Mouse (Mus musculus): ENCODE results near the gene Klhl5.
"Not testable (repeated sequence)": the region's sequence is repeated elsewhere in the genome, so short reads cannot be mapped to it uniquely, and the experiment has no call there.

The Klhl5 gene

GRCm38 (mm10) chr5:65096805-65097204 is 10.5 kb upstream of the Klhl5 start:
- CTCF ChIA-PET = no interaction called here

DNA sequence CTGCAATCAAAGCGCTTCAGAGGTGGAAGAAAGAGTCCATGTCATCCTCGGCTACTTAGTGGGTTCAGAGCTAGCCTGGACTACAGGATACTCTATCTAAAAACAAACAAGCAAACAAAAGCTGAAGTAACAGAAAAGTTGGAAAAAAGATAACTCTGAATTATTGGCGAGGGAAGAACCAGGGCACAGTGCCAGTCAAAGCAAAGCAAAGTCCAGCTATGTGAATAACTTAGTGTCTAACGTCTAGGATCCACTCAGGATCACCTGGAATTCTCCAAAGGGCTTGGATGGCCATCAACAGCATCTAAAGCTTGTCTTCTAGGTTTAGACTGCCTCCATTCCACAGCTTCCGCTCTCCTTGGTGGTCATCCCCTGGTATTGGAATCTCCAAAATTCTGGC is 9.9 kb upstream of the Klhl5 start:
- CTCF ChIA-PET = no interaction called here

GRCm38 (mm10) chr5:65100002-65100401 is 7.3 kb upstream of the Klhl5 start:
- CTCF ChIA-PET = interaction anchor here (0.6 kb wide), 1 partner anchor 233 kb away, joined by 5 read pairs; no protein-coding TSS in a partner anchor

- CTCF ChIA-PET = no interaction called here
Measured at GRCm38 (mm10) chr5:65101209-65101608, 6.1 kb upstream of the Klhl5 start.

DNA sequence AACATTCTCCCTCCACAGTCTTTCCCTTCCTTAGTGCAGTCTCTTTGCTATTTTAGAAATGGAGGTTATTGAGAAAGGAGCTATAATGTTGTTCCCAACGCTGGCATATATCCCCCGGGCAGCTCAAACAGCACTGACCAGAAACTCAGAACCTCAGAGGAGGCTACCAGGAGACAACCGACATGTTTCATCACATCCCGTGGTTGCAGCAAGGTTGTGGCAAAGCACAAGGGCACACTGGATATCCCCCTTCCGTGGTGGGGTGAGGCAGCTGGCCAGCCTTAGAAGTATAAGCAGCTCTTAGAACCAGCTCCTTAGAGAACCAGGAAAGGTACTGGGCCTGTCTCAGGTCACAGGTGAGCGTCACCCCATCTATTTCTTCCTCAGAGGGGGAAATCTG is 5.7 kb upstream of the Klhl5 start:
- CTCF ChIA-PET = interaction anchor here (0.5 kb wide), 1 partner anchor 218 kb away, joined by 4 read pairs; no protein-coding TSS in a partner anchor

- CTCF ChIA-PET = interaction anchor here (0.5 kb wide), 1 partner anchor 218 kb away, joined by 4 read pairs; no protein-coding TSS in a partner anchor
Measured at GRCm38 (mm10) chr5:65102026-65102640, 5.2 kb upstream of the Klhl5 start.

- CTCF ChIA-PET = interaction anchor here (0.7 kb wide), 1 partner anchor 11 kb away, joined by 15 read pairs; no protein-coding TSS in a partner anchor
Measured at GRCm38 (mm10) chr5:65102641-65103042, 4.7 kb upstream of the Klhl5 start.

DNA sequence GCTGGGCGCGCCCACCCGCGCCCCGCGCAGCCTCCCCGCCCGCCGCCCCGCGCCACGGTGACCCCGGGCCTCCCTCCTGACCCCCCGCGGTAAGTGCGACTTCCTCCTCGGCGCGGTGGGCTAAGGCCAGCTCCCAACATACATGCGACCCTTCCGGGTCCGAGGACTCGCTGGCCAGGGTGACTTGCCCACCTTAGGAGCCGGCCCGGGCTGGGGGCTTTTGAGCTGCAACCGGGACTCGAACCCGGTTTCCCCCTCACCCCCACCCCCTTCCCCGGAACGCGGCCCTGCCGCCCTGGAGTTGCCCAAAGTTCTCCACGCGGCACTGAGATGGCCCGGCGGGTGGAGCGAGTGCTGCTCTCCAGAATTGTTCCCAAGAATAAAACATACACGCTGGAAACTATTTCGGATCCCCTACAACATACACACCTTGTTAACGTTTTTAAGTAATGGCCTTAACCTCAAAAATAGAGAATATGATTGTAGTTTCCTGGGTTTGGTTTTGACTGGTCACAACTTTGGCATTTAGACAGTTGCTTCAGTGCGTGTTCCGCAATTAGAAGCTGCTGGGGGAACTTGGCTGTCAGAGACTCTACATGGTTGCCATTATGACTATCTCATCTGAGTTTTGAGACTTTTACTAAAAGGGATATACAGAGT is 564 bp downstream of the Klhl5 start:
- CTCF ChIA-PET = interaction anchor here (0.5 kb wide), 1 partner anchor 472 kb away, joined by 3 read pairs; no protein-coding TSS in a partner anchor

DNA sequence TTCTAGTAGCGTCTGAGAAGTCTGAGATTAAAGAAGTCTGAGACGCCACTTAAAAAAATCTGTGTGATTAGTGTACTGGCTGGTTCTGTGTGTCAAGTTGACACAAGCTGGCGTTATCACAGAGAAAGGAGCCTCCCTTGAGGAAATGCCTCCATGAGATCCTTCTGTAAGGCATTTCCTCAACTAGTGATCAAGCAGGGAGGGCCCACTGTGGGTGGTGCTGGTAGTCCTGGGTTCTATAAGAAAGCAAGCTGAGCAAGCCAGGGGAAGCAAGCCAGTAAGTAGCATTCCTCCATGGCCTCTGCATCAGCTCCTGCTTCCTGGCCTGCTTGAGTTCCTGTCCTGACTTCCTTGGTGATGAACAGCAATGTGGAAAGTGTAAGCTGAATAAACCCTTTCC is 4.9 kb downstream of the Klhl5 start:
- CTCF ChIA-PET = not testable (repeated sequence)

DNA sequence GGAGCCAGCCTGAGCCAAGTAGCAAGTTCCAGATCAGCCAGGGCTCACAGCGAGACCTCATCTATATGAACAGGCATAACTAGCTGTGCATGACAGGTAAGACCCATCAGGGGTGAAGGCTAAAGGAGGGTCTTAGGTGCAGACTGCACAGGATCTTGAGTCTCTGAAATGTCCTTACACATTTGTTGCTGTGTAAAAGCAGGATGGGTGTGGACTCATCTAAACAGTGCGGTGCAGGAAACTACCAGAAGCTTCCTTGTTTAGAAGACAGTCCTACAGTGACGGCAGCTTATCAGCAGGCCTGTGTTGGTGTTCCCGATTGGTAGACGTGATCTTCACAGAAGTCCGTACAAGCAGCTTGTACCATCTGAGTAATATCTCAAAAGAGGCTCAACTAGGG is 6.0 kb downstream of the Klhl5 start:
- CTCF ChIA-PET = interaction anchor here (0.5 kb wide), 1 partner anchor 242 kb away, joined by 3 read pairs; no protein-coding TSS in a partner anchor

- CTCF ChIA-PET = no interaction called here
Measured at GRCm38 (mm10) chr5:65116789-65117188, 9.4 kb downstream of the Klhl5 start.

GRCm38 (mm10) chr5:65119495-65119894 is 12.2 kb downstream of the Klhl5 start:
- CTCF ChIA-PET = no interaction called here

GRCm38 (mm10) chr5:65119918-65120317 is 12.6 kb downstream of the Klhl5 start:
- CTCF ChIA-PET = no interaction called here

DNA sequence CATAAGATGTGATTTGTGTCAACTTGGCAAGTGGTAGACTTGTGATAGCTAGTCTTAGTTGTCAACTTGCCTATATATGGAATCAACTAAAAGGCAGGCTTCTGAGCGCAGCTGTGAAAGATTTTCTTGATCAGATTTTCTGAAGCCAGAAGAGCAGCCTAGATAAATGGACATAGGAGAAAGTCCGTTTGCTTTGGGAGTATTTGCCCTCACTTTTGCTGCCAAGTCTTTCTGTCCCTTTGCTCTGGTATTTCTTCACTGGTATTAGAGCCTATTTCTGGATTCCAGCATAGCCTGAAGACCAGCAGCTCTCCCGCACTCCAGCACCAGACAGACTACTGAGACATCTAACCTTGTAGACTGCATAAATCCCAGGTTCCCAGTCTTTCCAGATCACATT is 15.3 kb downstream of the Klhl5 start:
- CTCF ChIA-PET = interaction anchor here (0.7 kb wide), 1 partner anchor 14 kb away, joined by 14 read pairs; no protein-coding TSS in a partner anchor

- CTCF ChIA-PET = no interaction called here
Measured at GRCm38 (mm10) chr5:65126137-65126536, 18.8 kb downstream of the Klhl5 start.

- CTCF ChIA-PET = no interaction called here
Measured at GRCm38 (mm10) chr5:65128481-65128880, 21.1 kb downstream of the Klhl5 start.

DNA sequence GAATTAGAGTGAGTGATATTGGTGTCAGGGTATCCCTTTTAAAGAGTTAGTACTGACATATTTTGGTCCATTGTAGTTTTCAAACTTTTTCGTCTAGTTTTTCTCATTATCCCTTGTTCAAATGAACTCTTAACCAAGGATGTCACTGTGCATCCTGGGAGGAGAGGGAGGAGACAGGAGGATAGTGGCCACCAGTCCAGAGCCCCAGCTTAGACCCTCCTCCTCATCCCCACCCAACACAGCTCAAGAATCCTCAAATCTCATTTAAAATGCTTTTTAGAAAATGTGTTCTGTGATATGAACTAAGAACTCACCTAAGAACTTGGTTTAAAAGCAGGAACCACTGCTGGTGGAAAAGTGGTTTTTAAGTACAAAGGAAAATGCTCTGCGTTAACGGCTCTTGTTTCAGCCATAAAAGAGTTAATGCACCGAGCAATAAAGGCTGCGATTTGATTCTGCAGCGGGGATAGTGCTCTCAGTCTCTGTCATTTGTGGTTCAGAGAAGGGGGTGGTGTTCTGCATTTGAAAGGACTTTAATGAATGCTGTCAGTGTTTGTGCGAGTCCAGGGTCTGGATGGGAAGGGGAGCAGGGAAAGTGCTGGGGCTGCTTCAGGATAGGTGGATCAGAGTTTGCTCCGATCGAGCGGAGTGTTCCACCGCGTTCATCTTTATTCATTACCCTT is 23.3 kb downstream of the Klhl5 start:
- CTCF ChIA-PET = no interaction called here

GRCm38 (mm10) chr5:65131211-65131879 is 24.0 kb downstream of the Klhl5 start:
- CTCF ChIA-PET = no interaction called here

- CTCF ChIA-PET = no interaction called here
Measured at GRCm38 (mm10) chr5:65136159-65136558, 28.8 kb downstream of the Klhl5 start.

DNA sequence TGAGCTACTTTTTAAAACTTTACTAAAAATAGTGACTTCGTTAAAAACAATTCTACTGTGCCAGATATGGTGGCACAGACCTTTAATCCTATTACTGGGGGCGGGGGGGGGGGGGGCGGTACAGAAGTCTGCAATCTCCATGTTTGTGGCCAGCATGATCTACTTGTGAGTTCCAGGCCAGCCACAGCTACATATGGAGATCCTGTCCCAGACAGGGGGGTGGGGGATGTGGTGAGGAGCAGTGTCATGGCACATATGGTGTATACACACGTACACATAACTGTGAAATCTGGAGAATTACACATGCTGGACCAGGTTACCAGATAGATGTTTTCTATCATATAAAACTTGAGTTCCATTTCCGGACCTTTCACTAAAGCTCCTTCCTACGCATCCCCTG is 29.7 kb downstream of the Klhl5 start:
- CTCF ChIA-PET = interaction anchor here (0.7 kb wide), 1 partner anchor 14 kb away, joined by 14 read pairs; no protein-coding TSS in a partner anchor

- CTCF ChIA-PET = no interaction called here
Measured at GRCm38 (mm10) chr5:65141242-65141641, 33.9 kb downstream of the Klhl5 start.

GRCm38 (mm10) chr5:65142247-65142646 is 34.9 kb downstream of the Klhl5 start:
- CTCF ChIA-PET = no interaction called here
